Mouse (Mus musculus): ENCODE measurements around the gene Brwd1.
"Not testable (repeated sequence)": the region's sequence is repeated elsewhere in the genome, so short reads cannot be mapped to it uniquely, and the experiment has no call there.

Gene Brwd1

DNA sequence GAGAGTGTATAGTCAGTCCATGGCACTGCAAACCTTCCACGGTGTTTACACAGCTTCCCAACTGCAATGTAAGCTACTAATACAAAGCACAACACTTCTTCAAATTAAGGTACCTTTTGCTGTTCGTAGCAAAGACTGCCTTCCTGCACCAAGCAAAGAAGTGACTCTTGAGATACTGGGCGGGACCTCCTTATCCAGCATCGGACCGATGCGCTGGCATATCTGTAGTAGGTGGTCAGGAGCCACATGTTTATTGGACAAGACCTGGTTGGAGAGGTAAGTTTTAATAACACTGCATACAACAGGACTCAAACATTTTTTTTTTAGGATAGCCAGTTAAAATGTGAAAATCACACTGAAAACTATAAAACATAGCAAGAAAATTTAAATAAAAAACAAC, 14.0 kb downstream of the Brwd1 start:
- no peak for DNase-seq

DNA sequence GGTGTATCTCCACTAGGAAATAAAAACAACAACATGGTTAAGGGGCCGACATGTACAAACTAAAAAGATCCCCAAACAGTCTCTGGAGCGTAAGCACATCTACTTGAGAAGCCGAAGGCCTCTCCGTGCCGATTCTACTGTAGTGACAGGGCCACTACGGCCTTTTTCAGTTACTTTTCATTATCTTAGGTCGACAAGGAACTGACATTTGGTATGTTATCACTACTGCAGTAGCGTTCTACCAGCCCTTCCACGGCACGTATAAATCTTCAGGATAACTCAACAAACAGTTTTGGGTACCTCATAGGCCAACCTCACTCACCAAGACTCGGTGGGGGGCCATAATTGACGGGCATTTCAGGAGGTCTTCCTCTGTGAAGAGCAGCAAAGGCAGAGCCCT, 16.2 kb downstream of the Brwd1 start:
- DNase-seq: no peak

DNA sequence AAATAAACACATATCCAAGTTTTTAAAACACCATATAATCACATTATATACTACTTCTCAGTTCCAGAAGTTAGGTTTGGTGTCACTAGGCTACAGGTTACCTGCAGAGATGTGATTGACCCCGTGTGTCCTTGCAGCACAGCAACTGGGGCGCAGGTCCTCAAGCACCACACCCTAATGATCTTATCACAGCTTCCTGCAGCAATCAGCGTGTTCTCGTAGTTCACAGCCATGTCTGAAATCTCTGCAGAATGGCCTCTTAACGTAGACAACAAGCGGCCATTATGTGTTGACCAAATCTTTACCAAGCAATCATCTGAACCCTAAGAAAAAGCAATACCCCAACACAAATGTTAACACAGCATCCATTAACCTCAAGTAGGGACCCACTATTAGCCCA, 17.7 kb downstream of the Brwd1 start:
- no peak for DNase-seq

DNA sequence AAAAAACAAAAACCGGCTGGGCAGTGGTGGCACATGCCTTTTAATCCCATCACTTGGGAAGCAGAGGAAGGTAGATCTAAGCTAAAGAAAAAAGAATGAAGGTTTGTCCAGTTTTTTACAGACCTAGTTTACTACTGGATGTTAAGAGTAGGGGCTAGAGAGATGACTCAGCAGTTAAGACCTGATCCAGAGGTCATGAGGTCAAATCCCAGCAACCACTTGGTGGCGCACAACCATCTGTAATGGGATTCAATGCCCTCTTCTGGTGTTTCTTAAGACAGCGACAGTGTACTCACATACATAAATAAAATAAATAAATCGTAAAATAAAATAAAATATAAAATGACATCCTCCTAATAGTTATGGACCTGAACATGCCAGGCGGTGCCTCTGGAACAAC, 38.2 kb downstream of the Brwd1 start:
- peak; percentile 49 for DNase-seq

DNA sequence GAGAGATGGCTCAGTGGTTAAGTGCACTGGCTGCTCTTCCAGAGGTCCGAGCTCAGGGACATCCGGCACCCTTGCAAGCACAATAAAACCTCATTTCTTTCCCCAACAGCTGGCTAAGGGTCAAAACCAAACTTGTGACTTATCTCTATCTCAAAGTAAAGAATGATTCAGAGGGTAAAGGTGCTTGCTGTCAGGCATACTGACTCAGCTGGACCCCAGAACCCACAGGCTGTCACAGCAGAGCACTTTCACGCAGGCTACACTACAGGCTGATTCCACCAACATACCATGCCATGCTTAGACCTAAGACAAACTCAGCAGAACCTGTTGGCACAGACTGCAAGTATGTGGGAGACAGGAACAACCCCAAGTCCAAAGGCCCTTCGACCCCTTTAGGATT, 41.6 kb downstream of the Brwd1 start:
- DNase-seq: no peak

DNA sequence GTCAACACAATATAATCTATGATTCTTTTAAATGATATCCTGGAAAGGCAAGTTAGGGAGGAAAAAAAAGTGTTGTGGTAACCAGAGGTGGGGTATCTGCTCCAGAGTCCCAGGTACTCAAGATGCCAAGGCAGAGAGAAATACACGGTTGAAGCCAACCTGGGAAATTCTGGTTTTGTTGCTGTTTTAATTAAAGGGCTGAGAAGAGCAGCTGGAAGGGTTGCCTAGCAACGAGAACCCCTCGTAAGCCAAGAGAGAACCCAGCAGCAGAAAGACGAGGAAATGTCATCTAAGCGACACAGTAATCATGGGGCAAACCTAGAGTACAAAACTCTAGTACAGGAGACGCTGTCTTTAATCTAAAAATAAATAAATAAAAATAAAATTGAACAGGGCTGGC, 42.8 kb downstream of the Brwd1 start:
- DNase-seq: no peak

DNA sequence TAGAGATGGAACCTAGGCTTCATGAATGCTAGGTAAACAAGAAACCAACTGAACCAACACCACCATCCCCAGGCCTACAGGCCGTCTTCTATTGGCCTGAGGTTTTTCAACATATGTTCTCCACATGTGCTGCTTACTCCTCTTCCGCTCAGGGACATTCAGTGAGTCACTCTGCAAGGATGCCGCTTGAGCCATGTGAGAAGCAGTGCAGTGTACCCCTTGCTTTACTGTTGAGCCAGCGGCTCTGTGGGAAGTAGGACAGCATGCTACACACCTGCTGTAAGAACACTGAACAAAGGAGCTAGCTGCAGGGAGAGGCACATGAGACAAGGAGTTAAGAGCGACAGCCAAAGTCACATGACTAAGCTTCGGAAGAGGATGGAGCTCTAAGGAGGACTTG, 47.9 kb downstream of the Brwd1 start:
- DNase-seq: no peak

DNA sequence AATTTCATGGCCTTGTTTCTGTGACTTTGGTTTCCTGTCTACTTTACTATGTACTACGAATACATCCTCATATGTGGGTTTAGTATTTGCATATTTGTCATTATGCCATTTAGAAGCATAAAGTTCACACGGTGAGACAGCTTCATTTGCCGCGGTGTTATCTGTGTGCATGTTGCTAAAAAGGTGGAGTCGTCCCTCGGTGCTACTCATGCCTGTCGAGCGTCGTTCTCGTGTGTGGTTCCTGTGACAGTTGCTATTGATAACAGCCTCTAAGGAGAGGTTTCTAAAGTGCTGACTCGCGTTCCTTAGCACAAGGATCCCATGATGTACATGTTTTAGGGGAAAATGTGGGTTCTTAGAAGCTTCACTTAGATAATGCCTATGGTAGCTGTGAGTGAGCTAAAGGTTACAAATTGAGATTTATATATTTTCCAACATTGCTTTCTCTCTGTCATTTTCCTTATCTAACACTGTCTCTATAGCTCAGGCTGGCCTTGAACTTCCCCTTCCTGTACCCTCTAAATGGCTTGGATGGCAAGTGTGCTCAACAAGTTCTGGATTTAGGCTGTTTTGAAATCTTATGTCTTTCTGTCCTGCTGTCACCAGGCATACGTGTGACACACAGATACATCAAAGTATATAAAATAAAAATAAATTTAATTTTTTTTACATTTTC, 49.8 kb downstream of the Brwd1 start:
- DNase-seq: no peak

DNA sequence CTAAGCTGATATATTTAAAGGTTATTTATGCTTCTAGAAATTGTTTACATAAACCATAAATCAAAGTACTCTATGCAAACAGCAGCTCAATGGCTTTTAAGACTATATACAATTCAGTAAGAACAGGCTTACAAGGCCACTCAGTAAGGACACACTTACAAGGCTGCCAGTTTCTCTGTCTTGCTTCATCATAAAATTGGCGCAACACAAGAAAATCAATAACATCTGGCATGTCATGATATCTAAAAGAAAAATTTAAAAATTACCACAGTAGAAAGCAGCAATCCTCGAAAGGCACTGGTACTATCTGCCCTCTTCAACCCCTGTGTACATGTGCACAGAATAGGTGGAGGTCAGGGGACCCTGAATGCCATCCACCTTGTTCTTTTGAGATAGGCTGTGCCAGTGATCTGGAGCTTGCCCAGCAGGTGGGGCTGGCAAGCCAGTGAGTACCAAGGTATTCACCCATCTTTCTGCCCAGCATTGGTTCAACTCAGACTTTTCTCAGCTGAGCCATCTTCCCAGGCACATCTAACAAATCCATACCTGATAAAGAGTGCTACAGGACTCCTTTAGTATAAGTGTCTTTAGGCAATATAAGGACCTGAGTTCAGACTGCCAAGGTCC, 51.7 kb downstream of the Brwd1 start:
- DNase-seq: peak; percentile 11

DNA sequence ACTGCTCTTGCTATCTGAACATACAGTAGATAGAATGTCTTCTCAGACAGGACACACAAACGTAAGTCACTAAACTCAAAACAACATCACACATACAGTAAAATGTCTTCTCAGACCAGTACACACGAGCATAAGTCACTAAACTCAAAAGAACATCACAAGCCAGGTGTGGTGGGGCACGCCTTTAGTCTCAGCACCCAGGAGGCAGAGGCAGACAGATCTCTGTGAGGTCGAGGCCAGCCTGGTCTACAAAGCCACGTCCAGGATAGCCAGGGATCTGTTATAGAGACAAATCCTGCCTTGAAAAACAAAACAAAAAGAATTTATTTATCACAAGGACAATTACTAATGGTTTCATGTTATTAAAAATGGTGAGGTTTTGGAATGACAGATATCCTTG, 56.1 kb downstream of the Brwd1 start:
- DNase-seq: no peak

DNA sequence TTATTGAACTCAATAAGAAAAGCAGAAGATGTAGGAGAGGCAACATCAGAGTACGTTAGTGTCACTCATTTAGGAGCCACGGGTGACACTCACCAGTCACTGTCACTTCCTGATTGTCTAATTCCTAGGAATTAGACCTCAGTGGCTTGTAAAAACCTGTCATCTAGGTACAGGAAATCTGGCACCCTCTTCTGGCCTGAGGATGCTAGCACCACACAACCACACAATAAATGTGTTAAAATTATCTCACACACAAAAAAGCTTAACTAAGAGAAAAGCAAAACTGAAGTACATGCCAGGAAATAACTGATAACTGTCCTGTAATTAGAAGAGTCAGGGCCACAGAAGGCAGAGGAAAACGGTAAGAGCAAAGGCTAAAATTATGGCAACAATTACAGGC, 57.1 kb downstream of the Brwd1 start:
- DNase-seq: no peak

DNA sequence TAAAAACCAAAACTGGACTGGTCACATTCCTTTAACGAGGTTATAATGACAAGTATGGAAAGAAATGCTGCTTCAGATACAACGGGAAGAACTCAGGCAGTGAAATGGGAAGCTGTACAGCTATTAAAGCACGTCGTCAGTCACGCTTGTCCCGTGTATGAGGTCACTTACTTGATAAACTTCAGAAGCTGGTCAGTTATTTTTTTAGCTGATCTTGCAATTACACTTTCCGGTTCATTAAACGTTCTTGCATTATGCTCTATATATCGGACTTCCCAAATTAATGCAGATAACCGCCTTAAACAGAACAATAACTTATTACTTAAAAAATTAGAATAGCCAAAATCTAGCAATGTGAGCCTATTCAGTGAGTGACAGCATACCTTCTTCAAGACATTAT, 61.3 kb downstream of the Brwd1 start:
- DNase-seq: no peak

DNA sequence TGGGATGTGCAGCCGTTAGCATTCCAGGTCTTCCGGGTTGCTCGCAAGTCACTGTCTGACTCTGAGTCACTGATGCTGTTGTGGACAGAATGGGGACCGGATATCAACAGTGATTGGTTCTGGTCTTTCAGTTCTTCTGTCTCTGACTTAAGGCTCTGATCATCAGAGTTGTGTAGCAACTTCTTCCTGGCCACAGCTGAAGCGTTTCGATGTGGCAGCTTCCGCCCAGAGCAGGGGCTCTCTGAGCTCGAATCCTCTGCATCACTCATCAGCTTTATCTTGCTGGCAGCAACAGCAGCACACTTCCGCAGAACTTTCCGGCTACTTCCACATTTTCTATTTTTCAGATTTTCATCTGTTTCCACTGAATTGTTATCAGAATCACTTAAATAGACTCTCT, 73.2 kb downstream of the Brwd1 start:
- not testable (repeated sequence) for DNase-seq

DNA sequence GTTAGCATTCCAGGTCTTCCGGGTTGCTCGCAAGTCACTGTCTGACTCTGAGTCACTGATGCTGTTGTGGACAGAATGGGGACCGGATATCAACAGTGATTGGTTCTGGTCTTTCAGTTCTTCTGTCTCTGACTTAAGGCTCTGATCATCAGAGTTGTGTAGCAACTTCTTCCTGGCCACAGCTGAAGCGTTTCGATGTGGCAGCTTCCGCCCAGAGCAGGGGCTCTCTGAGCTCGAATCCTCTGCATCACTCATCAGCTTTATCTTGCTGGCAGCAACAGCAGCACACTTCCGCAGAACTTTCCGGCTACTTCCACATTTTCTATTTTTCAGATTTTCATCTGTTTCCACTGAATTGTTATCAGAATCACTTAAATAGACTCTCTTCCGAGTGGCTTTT, 78.0 kb downstream of the Brwd1 start:
- DNase-seq: not testable (repeated sequence)

DNA sequence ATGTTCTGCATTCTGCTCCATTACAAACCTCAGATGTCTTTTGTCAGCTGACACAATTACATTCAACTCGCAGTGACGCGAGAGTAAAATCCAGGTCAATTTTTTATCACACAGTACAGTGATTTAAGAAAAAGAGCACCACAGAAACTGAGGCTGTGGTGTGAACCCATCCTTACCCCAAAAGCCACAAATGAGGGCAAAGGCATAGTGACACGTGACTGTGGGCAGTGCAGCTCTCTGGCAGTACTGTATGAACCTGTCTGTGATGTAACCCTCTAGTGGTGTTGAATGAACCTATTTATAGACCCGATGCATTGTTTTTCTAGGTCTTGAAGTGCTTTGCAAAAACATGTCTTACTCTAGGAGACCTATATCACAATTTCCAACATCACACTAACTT, 83.0 kb downstream of the Brwd1 start:
- DNase-seq: no peak

DNA sequence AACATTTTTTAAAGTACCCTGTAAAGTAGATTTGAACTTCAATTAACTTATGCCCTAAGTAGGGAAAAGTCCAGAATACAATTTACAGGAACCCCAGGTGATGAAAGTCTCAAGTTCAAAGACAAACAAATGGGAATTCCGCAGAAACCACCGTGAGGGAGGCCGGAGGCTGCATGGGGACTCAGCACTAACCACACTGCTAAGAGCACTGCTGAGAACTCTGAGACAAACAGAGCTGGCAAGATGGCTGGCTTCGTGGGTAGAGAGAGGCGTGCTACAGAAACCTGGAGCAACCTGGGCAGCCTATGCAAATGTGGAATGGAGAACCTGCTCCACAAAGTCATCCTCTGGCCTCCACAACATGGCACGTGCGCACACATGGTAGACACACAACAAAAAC, 86.2 kb downstream of the Brwd1 start:
- no peak for DNase-seq

DNA sequence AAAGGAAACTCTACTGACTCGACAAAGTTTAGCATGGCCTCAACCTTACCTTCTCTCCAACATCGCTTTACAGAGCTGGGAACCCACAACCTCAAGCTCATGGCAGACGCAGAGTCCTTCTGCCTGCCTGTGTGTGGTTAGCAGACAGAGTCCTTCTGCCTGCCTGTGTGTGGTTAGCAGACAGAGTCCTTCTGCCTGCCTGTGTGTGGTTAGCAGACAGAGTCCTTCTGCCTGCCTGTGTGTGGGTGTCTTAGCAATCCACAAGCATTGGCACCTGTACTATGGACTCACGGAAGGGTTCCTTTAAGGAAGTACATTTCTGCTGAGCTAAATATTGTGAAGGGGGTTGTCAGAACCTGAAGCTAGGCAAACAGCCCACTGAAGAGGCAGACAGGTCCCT, 87.8 kb downstream of the Brwd1 start:
- not testable (repeated sequence) for DNase-seq

DNA sequence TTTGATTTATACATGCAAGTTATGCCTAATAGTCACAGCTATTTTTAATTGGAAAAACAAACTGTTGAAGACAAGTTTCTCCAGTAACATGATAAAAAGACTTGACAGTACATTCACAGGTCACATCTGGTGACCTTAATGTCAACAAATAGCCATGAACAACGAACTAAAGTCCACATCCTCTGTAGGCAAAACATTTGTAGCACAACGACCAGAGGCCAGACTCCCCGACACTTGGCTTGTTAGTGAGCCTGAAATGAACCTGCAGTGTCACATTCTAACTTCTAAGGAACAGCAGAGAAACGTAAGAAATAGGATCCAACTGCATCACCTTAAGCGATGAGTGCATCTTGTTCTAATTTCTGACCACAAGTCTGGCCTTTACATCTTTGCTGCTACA, 89.7 kb downstream of the Brwd1 start:
- no peak for DNase-seq

DNA sequence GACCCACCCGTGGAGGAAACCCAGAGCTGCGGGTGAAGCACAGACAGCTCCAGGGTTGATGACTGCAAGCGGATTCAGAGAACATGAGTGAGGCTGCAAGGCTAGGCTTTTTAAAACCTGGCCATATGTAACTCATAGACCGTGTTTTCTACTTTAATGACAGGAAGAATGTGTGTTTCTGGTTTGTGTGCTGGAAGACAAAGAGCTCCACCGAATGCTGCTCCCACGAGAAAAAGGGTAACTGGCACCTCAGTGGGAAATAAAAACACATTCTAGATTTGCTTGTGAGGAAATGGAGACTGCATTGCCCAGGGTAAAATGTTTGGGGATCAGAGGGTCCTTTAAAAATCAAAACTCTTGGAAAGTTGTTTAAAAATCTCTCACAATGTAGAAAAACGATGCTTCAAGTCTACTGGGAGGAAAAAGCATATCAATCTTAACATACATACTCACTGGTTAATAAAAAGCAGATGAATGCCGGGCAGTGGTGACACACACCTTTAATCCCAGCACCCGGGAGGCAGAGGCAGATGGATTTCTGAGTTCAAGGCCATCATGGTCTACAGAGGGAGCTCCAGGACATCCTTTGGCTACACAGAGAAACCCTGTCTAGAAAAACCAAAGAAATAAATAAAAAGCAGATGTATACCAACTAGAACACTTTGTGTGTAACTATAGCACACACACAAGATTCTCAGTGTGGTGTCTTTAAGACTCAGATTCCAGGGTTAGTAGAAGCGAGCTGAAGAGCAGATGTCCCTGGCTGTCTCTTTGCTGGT, 91.0 kb downstream of the Brwd1 start:
- no peak for DNase-seq

DNA sequence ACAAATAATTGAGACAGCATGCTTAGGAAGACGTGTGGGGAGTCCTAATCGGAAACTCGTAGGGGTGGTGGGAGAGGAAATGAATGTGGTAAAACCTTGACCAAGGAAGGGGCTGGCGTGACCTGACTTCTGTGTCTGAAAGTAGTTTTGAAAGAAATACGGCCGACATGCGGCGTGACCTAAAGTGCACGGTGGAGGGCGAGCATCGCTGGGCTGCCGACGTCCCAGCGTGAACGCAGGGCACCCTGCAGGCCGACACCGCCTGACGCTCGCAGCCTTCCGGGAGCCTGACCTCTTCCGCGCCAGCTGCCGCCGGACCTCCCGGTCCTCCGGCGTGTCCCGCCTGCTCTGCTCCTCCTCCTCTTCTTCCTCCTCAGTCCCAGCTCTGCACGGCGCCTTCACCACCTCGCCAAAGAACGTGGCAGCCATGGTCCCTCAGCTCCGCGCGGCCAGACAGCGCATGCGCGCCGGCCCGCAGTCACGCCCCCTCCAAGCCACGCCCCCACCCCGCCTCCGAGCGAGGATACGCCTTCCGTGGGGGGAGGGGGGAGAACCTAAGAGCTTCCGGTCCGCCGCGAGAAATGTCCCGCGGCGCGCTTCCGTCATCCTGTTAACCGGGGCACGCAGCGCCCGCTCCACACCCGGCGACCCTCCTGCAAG, 91.7 kb downstream of the Brwd1 start, which contains the start of gene Psmg1:
Psmg1 (minus strand) TSS at position 499 of the 660 bp plus-strand sequence.
- DNase-seq: peak; percentile 98

DNA sequence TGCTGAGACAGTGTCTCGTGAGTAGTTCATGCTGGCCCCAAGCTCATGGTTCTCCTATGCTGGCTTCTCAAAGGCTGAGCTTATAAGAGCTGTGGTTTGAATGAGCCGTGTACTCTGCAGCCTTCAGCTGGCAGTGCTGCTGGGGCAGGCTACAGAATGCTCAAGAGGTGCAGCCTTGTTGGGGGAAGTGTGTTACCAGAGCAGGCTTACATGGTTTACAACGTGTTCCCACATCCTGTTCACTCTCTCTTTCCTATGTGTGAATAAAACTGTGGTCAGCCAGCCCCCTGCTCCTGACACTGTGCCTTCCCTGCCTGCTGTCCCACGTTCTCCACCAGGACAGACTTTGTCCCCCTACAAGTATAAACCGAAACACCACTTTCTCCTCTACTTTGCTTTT, 97.4 kb downstream of the Brwd1 start:
- no peak for DNase-seq

DNA sequence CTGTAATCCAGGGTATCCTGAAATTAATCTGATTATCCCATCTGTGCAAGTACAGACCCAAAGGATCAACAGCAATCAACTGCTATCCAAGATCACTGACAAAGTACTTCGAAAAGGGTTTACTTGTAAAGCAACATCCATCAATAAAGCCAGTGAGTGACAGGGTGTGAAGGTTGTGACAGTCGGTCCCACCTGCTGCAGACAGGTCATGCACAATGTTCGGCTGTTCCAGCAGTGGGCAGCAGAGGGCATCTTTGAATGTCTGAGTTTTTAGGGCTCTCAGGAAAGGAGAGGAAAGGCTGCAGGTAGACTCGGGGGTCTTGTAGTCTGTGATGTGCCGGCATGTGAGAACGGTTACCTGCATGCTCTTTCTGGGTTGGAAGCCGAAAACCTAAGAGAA, 98.7 kb downstream of the Brwd1 start:
- no peak for DNase-seq

DNA sequence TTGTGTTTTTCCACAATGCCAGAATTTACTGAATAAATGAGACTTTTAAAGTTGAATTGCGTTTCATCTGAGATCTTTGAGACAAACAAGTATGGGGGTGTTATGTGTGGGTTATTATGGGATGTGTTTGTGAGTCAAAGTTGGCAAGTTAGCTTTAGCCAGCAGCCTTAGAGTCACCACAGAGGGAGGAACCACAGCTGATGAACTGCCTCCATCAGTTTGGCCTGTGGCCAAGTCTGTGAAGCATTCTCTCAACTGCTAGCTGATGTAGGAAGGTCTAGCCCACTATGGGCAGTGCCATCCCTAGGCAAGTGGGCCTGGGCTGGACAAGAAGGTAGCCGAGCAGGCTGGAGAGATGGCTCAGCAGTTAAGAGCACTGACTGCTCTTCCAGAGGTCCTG, 111.5 kb downstream of the Brwd1 start:
- no peak for DNase-seq

DNA sequence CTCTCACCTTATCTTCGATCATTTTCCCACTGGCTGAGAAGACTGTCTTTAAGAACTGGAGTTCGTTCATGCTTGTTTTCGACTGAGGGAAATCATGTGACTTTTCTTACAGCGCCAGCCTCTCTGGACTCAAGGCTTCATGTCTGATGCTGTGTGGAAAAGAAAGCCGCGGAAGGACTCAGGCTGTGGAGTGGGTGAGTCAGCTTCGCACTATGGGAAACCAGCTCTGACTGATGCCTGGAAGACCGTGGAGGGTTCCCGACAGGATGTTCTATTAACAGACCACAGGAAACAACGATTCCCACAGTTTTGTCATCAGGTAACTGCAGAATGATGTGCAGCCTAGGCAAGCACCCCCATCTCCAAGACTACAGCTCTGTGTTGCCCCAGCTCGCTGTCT, 114.9 kb downstream of the Brwd1 start:
- DNase-seq: no peak
